Mouse (Mus musculus) limb, embryonic 10.5 days (tissue): Measurements from ENCODE around the gene Fat4. TPM values are rescaled to one million over a fixed set of nuclear protein-coding genes. Genes with fewer than 3 reads are reported as not detected.

Experiments used
- DNase-seq: peaks from one replicate; pipeline ENCODE4 v3.0.0-alpha.2; 2017; ENCODE audit warnings: low spot score
- H3K27ac ChIP-seq: fragments of 300-500 bp; sonication (generic); 2 replicates; pipeline ENCODE4 v1.5.1; 2016; ENCODE audit warnings: mild to moderate bottlenecking
- H3K27me3 ChIP-seq: fragments of 300-500 bp; sonication (generic); 2 replicates; pipeline ENCODE4 v1.6.1; 2016; ENCODE audit warnings: low read depth, mild to moderate bottlenecking; ENCODE audit not compliant: poor library complexity, severe bottlenecking
- H3K36me3 ChIP-seq: fragments of 300-500 bp; sonication (generic); 2 replicates; pipeline ENCODE4 v1.6.1; 2016; ENCODE audit warnings: mild to moderate bottlenecking, moderate library complexity
- H3K4me1 ChIP-seq: fragments of 300-500 bp; sonication (generic); 2 replicates; pipeline ENCODE4 v1.6.1; 2016
- H3K4me3 ChIP-seq: fragments of 300-500 bp; sonication (generic); 2 replicates; pipeline ENCODE4 v1.5.1; 2016; ENCODE audit warnings: mild to moderate bottlenecking, moderate library complexity
- H3K9me3 ChIP-seq: fragments of 300-500 bp; sonication (generic); replicated peaks from 2 replicates; pipeline ENCODE4 v1.6.1; 2016; ENCODE audit warnings: mild to moderate bottlenecking
- WGBS: fragments of 180-500 bp; shearing (Covaris S2); methylation state at CpG from one replicate; pipeline ENCODE4 v1.1.7; 2016; 5-methylcytosine and 5-hydroxymethylcytosine counted together
- polyA plus RNA-seq: library from polyadenylated mRNA; unstranded; fragments of >200 nt; fragmentation: Nextera tagmentation; extraction: Ambion mirVana; gene quantifications from 2 replicates; pipeline ENCODE4 v1.2.1, GENCODE M21; 2016

The Fat4 gene
- polyA plus RNA-seq, 1 experiment from 2014 or later, result 6.6 TPM

DNA sequence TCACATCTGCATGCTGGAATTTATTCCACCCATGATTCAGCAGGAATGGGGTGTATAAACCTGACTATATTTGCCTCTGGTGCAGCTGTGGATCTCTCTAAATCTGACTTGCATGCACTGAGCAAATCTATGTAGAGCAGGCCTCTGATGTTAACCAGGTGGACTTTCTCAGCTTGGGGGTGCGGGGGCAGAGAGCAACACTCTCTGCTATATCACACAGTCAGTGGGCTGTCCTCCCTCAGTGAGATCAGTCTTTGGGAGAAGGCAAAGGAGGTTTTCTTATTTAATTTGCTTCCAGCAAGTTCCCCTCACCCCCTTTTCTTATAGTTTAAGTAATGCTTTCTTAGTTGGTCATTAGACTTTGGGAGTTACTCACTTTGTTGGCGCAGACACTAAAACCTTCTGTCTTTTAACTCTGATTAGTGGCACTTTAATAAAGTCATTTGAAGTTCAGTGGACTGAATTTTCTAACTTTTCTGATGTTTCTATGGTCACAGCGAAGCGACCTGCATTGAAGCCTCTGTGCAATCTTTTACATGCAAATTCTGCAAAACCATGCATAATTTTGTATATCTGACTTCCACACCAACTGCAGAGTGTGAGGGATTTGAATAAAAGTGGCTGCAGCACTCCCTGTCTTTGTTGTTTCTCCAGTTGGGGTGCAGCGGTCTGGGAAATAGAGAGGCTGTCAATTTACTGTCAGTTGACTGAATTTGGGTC lies 26.2 kb downstream of the Fat4 start:
- Histone ChIP-seq H3K27me3 (no peaks in the 10 kb centered on the region; the same call in 1 of the 2 replicates), H3K27ac (no peak overlapping the region), H3K4me3 (no peak overlapping the region), H3K4me1 (peaks cover 2% of the 10 kb centered on the region; the same call in 1 of the 2 replicates), H3K9me3 (no peaks in the 10 kb centered on the region), H3K36me3 (no peaks in the 10 kb centered on the region)
- 53% methylated on average over 5 of the region's 5 CpGs for WGBS
- DNase-seq, result no peak

GRCm38 (mm10) chr3:38913488-38914105 lies 26.9 kb downstream of the Fat4 start:
- Histone ChIP-seq H3K4me1 (no peaks in the 10 kb centered on the region), H3K4me3 (no peak overlapping the region), H3K36me3 (no peaks in the 10 kb centered on the region), H3K9me3 (no peaks in the 10 kb centered on the region), H3K27me3 (no peaks in the 10 kb centered on the region), H3K27ac (no peak overlapping the region)
- WGBS, result 74% methylated on average over 11 of the region's 11 CpGs
- DNase-seq, result no peak

- no peaks in the 10 kb centered on the region for H3K9me3 ChIP-seq
- no peak overlapping the region for H3K4me3 ChIP-seq
- H3K4me1 ChIP-seq, result peaks cover 6% of the 10 kb centered on the region
- H3K27me3 ChIP-seq, result no peaks in the 10 kb centered on the region
- peaks cover 10% of the 10 kb centered on the region; the same call in 1 of the 2 replicates for H3K36me3 ChIP-seq
- no peak for DNase-seq
- 75% methylated on average over 2 of the region's 2 CpGs for WGBS
- H3K27ac ChIP-seq, result 0 out of 2 replicates have a peak overlapping the region, but pooled peaks have one; percentile 14
These were observed 32.2 kb downstream of the Fat4 start for GRCm38 (mm10) chr3:38918926-38919325.

- Histone ChIP-seq H3K27me3 (no peaks in the 10 kb centered on the region), H3K4me1 (peaks cover 6% of the 10 kb centered on the region), H3K9me3 (no peaks in the 10 kb centered on the region), H3K27ac (no peak overlapping the region), H3K4me3 (no peak overlapping the region), H3K36me3 (peaks cover 10% of the 10 kb centered on the region; the same call in 1 of the 2 replicates)
- 89% methylated on average over 2 of the region's 2 CpGs for WGBS
- no peak for DNase-seq
These were observed 34.3 kb downstream of the Fat4 start for GRCm38 (mm10) chr3:38921031-38921430.

- Histone ChIP-seq H3K9me3 (no peaks in the 10 kb centered on the region), H3K4me1 (peaks cover 6% of the 10 kb centered on the region), H3K27ac (no peak overlapping the region), H3K4me3 (no peak overlapping the region), H3K36me3 (peaks cover 10% of the 10 kb centered on the region; the same call in 1 of the 2 replicates), H3K27me3 (no peaks in the 10 kb centered on the region)
- WGBS, result 66% methylated on average over 7 of the region's 7 CpGs
- no peak for DNase-seq
These were observed 36.5 kb downstream of the Fat4 start for GRCm38 (mm10) chr3:38923251-38923686.

GRCm38 (mm10) chr3:38928076-38928686 lies 41.4 kb downstream of the Fat4 start:
- H3K4me1 ChIP-seq, result no peaks in the 10 kb centered on the region
- no peaks in the 10 kb centered on the region for H3K9me3 ChIP-seq
- DNase-seq, result no peak
- H3K27me3 ChIP-seq, result no peaks in the 10 kb centered on the region
- WGBS, result 91% methylated on average over 4 of the region's 4 CpGs
- H3K36me3 ChIP-seq, result no peaks in the 10 kb centered on the region
- no peak overlapping the region for H3K4me3 ChIP-seq
- no peak overlapping the region for H3K27ac ChIP-seq

DNA sequence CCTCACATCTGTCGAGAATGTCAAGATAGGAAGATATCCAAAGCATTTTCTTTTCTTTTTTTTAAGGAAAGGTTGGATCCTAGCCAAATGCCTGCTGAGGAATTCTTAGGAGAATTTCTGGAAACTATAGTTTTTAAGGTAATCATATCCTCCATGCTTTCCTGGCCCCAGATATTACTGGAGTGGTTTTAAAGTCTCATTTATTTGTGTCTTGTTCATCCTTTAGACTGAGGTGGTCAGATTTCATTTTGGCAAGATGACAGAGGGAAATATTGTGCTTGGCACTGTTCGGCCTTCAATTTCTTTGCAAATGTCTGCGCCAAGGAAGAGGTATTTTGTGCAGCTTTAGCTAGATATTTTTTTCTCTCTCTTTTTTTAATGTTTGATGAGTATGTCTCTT lies 42.0 kb downstream of the Fat4 start:
- H3K27ac ChIP-seq, result no peak overlapping the region
- no peaks in the 10 kb centered on the region for H3K4me1 ChIP-seq
- H3K27me3 ChIP-seq, result no peaks in the 10 kb centered on the region
- 94% methylated on average over 3 of the region's 3 CpGs for WGBS
- H3K9me3 ChIP-seq, result no peaks in the 10 kb centered on the region
- DNase-seq, result no peak
- no peaks in the 10 kb centered on the region for H3K36me3 ChIP-seq
- no peak overlapping the region for H3K4me3 ChIP-seq

GRCm38 (mm10) chr3:38934780-38935179 lies 48.0 kb downstream of the Fat4 start:
- 89% methylated on average over 7 of the region's 7 CpGs for WGBS
- no peaks in the 10 kb centered on the region for H3K36me3 ChIP-seq
- DNase-seq, result no peak

DNA sequence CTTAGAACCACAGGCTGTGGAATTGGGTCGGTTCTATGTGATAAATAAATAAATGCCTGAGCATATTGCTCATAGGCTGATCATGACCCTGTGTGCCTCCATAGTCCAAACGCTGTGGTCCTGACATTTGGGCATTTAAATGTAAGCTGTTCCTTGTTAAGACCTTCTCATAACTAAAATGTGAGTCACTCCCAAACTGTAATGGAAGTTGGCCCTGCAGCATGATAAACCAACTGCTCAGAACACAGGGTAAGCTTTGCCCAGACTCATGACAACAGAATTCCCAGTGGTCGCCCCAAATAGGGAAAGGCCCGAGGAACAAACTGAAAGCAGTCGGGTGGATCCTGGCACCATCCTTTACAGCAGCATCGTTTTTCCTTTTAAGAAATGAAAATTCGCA lies 49.7 kb downstream of the Fat4 start:
- Histone ChIP-seq H3K27me3 (no peaks in the 10 kb centered on the region), H3K4me3 (no peak overlapping the region), H3K9me3 (no peaks in the 10 kb centered on the region), H3K36me3 (no peaks in the 10 kb centered on the region), H3K27ac (no peak overlapping the region), H3K4me1 (peaks cover 30% of the 10 kb centered on the region)
- WGBS, result 91% methylated on average over 7 of the region's 7 CpGs
- no peak for DNase-seq

More at GRCm38 (mm10) chr3:38934780-38935179, 48.0 kb downstream of the Fat4 start:
- no peaks in the 10 kb centered on the region for H3K27me3 ChIP-seq
- no peak overlapping the region for H3K4me3 ChIP-seq
- no peaks in the 10 kb centered on the region for H3K9me3 ChIP-seq
- no peak overlapping the region for H3K27ac ChIP-seq
- H3K4me1 ChIP-seq, result peaks cover 30% of the 10 kb centered on the region

DNA sequence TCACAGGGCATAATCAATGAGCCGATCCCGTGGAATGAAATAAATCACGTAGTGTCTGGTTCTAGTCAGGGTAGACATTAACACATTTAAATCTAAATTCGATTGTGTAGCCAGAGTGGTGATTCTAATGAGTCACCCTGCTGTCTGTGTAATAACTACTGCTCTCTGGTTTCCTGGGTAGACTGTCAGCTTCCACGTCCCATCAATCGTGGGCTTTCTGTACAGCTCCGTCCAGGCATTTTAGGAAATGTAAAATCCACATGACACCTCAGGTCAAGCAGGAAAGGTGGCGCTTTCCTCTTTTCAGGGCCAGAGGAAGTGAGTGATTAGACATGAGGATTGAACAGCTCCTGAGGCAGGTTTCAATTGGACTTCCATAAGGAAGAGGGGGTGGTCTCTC lies 50.4 kb downstream of the Fat4 start:
- WGBS, result 54% methylated on average over 8 of the region's 8 CpGs
- Histone ChIP-seq H3K27me3 (no peaks in the 10 kb centered on the region), H3K9me3 (no peaks in the 10 kb centered on the region), H3K36me3 (no peaks in the 10 kb centered on the region), H3K4me3 (no peak overlapping the region), H3K27ac (no peak overlapping the region), H3K4me1 (peaks cover 30% of the 10 kb centered on the region)
- DNase-seq, result no peak

GRCm38 (mm10) chr3:38938136-38938535 lies 51.4 kb downstream of the Fat4 start:
- Histone ChIP-seq H3K27ac (no peak overlapping the region), H3K4me1 (peaks cover 30% of the 10 kb centered on the region), H3K27me3 (no peaks in the 10 kb centered on the region), H3K4me3 (no peak overlapping the region), H3K36me3 (peaks cover 6% of the 10 kb centered on the region), H3K9me3 (no peaks in the 10 kb centered on the region)
- 80% methylated on average over 5 of the region's 5 CpGs for WGBS
- no peak for DNase-seq

- WGBS, result 68% methylated on average over 3 of the region's 3 CpGs
- no peak overlapping the region for H3K27ac ChIP-seq
- no peak for DNase-seq
- peaks cover 26% of the 10 kb centered on the region for H3K4me1 ChIP-seq
- peaks cover 9% of the 10 kb centered on the region for H3K36me3 ChIP-seq
- no peaks in the 10 kb centered on the region for H3K27me3 ChIP-seq
- H3K9me3 ChIP-seq, result no peaks in the 10 kb centered on the region
- no peak overlapping the region for H3K4me3 ChIP-seq
These were observed 52.8 kb downstream of the Fat4 start for GRCm38 (mm10) chr3:38939573-38939972.

DNA sequence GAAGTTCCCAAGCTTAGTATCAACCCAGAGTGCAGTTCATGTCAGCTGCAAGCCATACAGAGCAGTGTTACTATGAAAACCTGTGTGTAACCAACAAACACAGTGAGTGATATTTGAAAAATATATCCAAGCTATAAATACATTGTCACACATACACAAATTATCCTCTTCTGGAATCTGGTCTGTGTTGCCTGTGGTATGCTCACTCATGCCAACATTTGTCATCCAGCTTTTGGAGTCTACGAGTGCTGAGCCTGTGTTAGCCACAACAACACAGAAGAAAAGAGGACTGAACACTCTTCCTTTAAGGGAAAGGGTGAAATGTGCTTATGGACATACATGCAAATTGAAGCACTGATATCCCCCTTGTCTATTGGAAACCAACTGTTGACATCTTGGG lies 53.6 kb downstream of the Fat4 start:
- Histone ChIP-seq H3K4me1 (peaks cover 23% of the 10 kb centered on the region), H3K9me3 (no peaks in the 10 kb centered on the region), H3K27me3 (no peaks in the 10 kb centered on the region), H3K4me3 (no peak overlapping the region), H3K27ac (no peak overlapping the region), H3K36me3 (peaks cover 9% of the 10 kb centered on the region)
- no peak for DNase-seq
- 78% methylated on average over 1 of the region's 1 CpGs for WGBS
